Mouse (Mus musculus) retina, adult 2 months (tissue): ENCODE measurements around the gene Cdh4.

Experiments used
- DNase-seq: peaks from one replicate; pipeline ENCODE4 v3.0.0-alpha.2; 2012; ENCODE audit warnings: low read depth, low spot score

The Cdh4 gene

DNA sequence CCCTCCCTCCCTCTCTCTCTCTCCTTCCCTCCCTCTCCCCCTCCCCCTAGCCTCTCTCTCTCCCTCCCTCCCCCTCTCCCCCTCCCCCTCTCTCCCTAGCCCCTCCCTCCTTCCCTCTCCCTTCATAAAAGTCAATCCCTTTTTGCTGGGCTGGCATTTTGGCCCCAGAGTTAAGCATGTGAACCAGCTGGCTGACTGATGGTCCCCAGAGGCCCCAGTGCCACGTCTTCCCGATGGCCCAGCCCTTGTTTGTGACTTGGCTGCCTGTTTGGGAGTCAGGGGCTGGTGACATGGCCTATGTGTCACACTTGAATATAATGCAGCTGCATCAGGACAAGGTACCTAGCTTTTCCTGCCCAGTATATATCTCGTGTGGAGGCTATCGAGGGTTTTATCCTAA, 96.3 kb downstream of the Cdh4 start:
- no peak for DNase-seq

DNA sequence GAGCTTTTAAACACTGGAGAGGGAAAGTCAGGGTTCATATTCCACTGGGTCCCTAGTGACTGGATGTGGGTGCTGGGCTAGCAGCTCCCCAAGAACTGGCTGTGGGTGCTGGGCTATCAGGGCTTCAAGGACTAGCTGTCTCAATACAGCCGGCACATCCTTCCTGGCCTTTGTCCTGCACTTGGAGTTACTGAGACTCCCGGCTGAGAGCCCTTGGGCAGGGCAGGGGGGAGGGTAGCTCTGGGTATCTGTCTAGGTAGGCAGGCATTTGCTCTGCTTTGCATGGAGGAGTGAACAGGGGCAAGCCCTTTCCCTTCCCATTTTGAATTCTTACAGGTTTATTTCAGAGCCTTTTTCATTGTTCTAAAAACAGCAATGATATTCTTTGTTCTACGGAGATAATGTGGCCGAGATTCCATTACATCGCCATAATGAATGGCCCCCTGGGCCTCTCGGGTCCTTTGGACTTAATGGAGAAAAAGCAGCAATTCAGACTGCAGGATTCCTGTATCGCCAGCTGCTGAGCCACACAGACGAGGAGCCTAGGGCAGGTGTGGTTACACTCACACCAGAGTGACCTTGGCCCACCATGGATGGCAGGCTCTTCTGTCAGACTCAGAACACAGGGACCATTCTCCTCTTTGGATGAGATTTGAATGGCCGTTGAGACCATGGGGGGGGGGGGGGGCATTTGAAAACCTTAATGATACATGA, 97.5 kb downstream of the Cdh4 start:
- no peak for DNase-seq

DNA sequence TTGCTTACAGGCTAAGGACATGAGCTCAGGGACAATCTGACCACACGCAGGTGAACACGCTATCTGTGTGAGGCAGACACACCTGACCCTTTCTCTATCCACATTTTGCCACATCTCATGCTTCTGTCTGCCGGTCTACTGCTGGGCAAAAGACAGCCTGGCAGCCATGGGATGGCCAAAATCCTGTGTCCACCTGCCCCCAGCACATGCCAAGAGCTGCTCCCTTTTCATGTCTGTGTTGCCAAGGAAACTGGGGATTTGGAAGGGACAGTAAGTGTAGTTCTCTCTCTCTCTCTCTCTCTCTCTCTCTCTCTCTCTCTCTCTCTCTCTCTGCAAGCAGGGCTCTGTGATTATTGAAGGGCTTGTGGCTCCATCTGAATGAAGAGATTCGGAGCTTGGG, 98.9 kb downstream of the Cdh4 start:
- DNase-seq = no peak

DNA sequence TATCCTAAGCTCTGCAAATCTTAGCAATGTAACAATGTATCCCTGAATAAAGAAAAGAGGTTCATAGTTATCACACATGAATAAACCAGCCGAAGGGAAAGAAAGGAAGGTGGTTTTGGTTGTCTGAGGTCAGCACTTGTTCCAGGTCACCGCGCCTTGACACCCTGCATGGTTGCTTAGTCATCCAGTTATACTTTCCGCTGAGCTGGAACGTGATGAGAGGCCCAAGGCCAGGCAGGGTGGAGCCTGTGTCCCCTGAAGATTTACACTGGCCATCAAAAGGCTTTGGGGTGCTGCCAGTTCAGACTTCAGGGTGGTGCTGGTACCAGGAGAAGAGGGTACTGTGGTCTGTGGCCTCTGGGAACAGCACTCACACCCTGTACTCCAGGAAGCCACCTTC, 105.4 kb downstream of the Cdh4 start:
- DNase-seq = no peak

DNA sequence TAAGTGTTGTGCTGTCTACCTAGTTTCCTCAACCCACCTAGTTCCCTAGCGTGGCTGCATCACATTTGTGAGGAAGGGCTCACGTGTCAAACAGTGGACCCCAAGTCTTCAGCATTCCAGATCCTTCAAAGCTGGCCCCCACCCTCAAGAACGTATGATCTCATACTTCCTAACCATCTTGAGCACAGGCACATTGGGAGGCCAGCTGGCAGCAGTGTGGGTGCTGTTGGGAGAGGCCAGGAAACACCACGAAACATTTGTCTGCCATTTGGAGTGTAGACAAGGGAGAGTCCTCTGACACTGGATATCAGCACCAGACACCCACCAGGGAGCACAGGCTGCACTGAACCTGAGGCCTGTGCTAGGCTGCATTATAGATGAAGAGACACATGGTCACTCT, 113.7 kb downstream of the Cdh4 start:
- DNase-seq = no peak

DNA sequence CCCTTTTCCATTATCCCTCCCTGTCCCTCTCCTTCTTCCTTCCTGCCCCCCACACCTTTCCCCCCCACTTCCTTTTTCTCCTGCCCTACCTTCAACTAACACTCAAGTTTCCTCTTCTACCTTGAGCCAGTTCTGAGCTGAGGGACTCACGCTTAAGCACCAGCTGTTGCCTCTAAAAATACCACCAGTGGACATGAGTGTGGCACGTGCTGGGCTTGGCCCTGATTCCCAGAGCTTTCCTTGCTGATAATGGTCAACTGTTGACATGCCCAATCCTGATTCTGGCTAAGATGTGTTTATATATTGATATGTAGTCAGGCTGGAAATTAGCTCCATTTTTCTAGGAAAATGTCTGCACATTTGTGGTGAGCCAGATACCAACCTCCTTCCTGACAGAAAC, 120.1 kb downstream of the Cdh4 start:
- DNase-seq = no peak

DNA sequence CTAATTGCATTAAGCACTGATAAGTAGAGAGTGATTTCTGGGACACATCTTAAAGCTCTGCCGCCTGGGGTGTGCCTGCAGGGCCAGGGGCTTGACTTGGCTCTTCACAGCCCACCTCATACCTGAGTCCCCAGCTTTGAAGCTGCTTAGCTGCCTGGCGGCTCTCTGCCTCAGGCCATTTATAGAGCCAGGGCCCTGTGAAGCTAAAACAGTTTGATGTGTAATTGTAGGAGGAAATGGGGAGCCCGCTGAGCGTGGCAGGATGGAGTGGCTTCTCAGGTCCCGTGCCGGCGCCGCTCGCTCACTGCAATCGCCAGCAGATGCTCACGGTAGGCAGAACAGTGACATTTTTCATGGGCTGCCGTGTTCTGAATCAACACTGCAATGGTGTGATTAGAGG, 123.4 kb downstream of the Cdh4 start:
- no peak for DNase-seq

DNA sequence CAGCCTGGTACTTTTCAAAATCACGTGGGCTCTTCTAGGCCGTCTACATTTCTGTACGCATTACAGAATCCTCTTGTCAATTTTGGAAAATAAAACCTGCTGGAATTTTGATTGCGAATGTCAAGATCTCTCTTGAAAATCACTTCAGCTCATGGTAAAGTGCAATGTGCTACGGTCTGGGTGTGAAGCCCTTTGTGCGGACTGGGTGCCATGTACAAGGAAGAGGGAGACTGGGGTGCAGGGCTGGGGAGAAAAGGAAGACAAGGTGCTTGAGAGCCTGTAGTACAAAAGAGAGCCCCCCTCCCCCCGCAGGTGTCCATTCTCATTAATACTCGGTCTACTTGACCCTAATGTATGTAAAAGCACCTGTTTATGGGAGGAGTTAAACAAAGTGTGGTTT, 125.7 kb downstream of the Cdh4 start:
- DNase-seq = no peak

DNA sequence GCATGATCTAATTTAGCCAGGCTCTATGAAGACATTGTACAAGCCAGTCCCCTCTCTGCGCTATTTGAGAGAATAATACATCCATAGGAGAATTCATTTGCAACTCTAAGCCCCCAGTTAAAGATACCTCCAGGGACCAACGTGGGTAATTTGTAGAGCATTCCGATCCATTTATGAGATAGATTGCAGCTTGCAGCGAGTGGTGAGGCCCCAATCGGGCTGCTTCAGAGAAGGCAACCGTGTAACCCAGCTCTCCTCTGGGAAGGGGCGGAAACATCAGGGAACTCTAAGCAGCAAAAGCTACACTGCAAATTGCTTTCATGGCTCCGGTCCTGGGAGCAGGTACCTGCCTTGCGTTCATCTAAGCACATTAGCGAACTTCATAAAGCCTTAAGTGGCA, 126.9 kb downstream of the Cdh4 start:
- DNase-seq = no peak

DNA sequence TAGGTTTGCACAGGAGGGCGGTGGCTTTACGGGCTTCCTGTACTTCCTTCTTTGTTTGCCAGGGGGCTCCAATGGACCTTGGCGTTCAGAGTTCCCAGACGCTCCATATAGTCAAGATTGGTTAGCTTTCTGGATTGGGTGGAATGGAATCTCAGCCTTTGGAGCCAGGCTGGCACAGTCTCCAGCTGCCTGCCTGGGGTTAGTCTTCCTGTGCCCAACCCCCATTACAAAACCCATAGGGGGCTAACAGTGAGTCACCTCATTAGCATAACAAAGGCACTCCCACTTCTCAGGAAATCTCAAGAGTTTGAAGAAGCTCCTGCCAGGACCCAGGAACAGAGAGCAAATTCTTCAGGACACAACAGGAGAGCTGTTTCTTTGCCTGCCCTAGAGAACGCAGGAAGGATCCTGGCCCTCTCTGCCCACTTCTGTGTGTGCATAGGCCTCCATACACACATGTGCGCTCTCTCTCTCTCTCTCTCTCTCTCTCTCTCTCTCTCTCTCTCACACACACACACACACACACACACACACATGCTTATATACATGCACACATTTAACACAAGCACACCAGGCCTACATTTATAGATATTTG, 129.0 kb downstream of the Cdh4 start:
- no peak for DNase-seq

DNA sequence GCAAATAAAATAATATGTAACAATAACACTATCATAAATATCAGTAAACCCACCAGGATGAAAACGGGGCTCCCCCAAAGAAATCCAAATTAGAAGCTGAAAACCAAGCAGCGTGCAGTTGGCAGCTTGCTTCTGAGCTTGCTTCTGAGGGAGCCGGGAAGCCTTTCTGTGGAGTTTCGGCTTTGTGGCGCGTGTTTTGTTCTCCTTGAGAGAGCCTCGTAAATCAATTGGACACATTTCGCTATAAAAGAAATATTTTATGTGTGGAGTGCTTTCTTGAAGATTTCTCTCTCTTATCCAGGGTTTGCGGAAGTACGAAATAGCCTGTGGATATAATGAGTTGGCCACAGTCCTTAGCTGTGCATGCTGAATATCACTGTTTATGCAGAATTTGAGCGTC, 131.1 kb downstream of the Cdh4 start:
- no peak for DNase-seq

DNA sequence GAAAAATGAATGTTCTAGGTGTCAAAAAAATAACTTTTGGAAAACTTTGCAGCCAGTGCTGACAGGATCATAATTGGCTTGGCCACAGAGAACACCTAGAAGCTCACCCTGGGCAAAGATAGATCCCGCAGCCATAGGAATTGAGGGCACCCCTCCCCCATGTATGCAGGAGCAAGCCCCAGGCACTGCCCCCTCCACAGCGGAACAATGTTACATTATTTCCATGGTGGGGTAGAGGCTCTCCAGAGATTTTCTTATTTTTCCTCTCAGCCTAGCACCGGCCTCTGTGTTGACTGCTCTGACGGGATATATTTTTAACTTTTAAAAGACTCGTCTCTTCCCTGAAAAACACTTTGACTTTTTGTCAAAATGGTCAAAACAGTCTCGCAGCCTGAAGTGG, 131.6 kb downstream of the Cdh4 start:
- DNase-seq = no peak

DNA sequence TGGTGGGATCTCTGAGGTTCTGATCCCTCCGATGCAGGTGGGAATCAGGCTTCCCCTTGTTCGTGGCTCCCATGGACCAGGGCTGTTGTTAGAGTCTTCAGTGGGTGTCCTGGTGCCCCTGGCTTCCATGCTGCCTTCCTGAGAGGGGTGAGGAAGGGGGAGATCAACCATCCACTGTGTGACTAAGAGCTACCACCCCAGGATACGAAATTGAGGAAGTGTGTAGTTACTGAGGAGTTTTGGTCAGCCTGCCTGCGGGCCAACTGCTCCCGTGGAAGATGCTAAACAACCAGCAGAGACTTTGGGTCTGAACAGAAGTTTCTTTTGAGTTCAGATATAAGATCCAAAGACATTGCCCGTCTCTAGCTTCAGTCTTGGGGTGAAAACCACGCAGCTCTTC, 133.4 kb downstream of the Cdh4 start:
- DNase-seq = no peak

DNA sequence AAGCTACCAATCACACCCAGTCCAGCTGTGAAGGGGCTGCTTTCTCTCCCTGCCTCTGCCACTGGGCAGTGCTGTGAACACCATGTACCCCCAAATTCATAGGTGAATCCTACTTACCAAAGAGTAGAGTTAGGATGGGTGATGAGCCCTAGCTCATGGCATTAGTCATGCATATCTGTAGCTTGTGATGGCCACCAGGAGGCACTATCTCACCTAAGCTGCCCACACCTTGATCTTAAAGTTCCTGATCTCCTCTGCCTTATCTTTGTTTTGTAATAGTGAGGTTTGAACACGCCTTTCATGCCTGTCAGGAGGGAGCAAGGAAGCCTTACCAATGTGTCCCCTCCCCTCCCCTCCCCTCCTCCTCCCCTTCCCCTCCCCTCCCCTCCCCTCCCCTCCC, 134.0 kb downstream of the Cdh4 start:
- no peak for DNase-seq

DNA sequence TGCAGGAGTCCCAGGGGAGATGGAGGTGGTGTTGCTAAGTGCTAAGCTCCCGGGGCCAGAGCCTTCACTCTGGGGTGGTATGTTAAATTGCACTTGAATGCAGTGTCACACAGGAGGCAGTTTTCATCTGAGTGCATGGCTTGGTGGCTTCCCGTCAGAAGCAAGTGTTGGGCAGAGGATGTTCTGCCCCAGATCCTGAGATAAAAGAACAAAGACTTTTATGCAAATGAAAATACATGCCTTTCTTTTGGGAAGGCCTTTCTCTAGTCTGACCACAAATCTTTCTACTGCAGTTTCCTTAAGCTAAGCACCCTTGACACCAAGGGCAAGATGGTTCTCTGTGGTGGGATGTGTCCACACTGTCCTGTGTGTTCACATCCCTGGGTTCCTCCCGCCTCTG, 136.1 kb downstream of the Cdh4 start:
- DNase-seq = no peak

DNA sequence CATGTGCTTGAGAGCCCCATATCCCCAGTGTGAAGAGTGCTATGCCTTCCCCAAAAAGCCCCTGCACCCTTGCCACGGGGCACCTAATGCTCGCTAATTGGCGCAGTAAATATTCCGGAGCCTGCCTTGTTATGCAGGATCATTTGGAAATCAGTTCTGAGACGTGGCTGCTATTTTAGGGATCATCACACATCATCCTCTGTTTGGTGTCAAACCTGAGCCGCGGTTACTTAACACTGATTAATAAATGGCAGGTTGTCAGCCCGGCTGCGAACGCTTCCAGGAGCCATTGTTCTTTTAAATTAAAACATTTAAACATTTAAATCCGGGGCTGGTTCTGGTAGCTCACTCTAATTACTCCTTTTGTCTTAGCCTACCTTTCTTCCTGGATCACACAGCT, 136.6 kb downstream of the Cdh4 start:
- DNase-seq = no peak

DNA sequence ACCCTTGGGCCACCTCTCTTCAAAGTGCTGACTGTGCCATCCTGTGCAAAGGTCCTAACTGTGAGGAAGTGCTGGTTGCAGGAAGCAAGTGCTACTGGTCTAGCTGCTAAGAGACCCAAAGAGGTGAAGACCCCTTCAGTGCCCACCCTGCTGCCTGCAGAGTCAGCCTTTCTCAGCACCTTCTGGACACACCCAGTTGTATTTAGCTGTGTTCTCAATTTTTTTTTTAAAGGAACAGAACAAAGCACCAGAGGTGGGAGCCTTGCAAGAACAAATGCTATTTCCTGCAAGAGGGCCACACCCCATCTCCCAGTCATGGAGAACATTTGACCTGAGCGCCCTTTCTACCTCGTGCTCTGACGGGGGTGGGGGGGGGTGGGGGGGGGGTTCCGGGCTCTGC, 138.2 kb downstream of the Cdh4 start:
- no peak for DNase-seq

DNA sequence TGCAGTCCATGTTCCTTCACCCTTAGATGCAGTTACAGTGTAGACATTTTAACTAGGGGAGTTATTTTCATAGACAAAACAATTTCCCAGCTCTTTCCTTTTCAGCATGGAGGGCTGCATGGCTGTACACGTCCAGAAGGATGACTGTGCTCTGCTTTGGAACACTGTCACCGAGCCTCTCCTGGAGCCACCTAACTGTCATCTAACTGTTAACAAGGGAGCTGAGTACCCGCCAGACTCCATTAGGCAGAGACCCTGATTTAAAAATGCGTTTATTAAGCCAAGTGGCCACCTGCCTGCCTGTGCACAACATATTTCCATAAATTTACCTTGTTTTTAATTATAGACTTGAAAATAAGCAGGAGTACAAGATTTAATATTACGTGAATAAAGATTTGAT, 138.8 kb downstream of the Cdh4 start:
- DNase-seq = no peak

DNA sequence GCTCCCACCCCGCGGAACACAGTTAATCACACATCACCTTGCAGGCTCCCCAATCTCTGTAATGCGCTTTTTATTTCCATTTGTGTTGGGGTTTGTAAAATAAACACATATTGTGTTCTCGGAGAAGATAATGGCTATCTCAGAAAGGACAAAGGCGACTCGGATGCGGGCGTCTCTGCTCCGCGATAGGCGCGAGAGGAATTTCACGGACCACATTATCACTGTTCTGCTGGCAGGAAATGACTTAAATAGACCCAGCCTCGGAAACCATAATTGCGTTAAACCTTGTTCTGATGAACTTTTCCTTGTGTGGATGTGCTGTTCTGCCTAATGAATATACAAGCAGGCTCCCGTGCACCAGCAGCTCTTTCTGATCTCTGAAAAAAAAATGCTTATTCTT, 140.7 kb downstream of the Cdh4 start:
- no peak for DNase-seq

DNA sequence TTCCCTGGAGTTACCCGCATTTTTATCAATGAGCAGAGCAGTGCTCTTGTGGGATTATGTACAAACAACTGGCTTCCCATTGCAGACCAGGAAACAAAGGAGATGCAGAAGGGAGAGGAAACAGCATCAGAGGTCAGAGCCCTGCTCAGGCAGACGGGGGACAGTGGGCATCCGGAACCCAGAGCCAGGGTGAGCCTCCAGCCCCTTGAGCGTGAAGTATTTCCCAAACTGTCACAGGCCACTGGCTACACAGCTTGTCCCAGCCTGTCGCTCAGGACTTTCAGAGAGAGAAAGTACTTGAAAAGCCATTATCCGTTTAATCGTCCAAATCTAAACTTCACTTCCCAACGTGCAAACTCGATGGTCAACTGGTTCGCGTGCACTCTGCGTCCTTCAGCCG, 142.4 kb downstream of the Cdh4 start:
- no peak for DNase-seq

DNA sequence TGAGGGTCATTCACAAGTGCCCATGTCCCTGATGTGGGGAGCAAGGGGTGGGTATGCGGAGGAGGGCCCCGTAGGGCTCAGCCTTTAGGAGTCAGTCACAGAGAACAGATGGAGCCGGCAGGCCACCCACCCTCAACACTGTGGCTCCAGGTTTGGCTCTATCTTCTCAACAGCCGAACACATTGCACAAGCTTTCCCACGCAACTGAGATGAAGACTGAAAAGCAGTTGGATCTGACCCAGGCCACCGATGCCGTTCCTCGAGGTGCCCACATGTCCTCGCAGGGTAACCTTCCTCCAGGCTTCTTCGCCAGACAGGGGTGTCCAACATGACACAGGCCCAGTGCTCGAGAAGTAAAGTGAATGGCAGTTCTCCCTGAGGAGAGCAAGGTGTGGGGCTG, 144.2 kb downstream of the Cdh4 start:
- no peak for DNase-seq

DNA sequence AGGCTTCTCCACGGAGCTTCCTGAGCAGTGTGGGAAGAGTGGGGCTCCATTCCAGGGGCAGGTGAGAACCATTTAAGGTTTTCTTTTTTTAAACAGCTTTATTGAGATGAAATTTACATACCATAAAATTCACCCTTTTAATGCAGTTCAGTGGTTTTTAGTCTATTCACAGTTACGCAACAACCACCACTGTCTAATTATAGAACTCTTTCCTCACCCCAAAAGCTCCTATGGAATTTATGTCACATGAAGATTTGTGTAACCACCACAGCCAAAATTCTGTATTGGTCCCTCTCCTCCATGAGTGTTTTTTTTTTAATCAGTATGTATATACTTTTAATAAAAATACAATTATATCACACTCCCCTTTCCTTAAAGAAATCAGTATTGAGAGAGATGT, 144.8 kb downstream of the Cdh4 start:
- no peak for DNase-seq

DNA sequence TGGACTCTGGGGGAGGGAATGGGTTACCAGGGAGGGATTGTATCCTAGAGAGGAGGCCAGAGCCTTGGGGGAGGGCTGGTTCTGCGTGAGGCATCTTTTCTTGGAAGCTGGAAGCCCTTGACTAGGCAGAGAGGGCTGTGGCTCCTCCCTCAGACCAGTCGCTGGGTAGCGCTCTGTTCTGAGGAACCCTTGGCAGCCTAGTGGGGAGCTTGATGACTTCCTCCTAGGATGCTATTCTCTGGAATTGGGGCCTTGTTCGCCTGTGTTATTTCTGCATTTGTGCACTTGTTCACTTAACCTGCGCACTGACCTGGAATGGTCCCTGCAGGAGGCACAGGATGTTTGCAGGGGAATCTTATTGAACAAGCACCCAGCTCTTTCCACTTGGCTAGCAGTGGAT, 149.4 kb downstream of the Cdh4 start:
- DNase-seq = peak; percentile 22

DNA sequence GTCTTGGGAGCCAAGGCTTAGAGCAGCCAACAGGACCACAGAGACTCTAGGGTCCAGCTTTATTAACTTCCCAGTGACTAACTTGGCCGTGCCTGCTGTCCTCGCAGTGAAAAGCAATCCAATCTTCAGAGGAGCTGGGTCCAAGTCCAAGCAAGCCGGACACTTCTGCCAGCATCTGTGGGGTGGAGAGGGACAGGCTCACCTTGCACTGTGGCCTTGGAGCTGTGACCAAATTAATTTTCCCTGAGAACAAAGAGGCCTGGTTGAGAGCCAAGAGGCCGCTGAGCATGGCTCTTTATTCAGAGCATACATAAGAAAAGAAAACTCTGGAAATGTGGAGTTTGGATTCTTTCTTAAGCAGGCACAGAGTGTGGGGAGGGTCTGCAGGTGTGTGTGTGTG, 152.8 kb downstream of the Cdh4 start:
- no peak for DNase-seq
